Mouse (Mus musculus) CD4-positive naive resting alpha-beta T cell, adult 76 days (primary cell): Measurements from ENCODE around the gene Zfp324. TPM values are rescaled to one million over a fixed set of nuclear protein-coding genes. Genes with fewer than 3 reads are reported as not detected.

Experiments
- total RNA-seq: library from RNA; stranded (reverse); gene quantifications from one replicate; pipeline ENCODE4 v1.2.4, GENCODE M21; 2023

Gene Zfp324
- 1.5 TPM for total RNA-seq

GRCm38 (mm10) chr7:12965678-12966091 lies at the start of gene Zfp324:
Zfp324 (plus strand) TSS chr7:12965838.

GRCm38 (mm10) chr7:12921705-12922465 lies 43.8 kb upstream of the Zfp324 start, which contains the start of gene Rps5:
Rps5 (plus strand) TSS chr7:12922290.

GRCm38 (mm10) chr7:12927191-12927680 lies 38.4 kb upstream of the Zfp324 start, which contains the start of gene Rnf225:
Rnf225 (plus strand) TSS chr7:12927416.

GRCm38 (mm10) chr7:12977682-12978389 lies 12.2 kb downstream of the Zfp324 start, which contains the start of gene Zfp446:
Zfp446 (plus strand) TSS chr7:12977848.

GRCm38 (mm10) chr7:12998053-12998452 lies 32.4 kb downstream of the Zfp324 start, which contains the start of gene Slc27a5:
Slc27a5 (minus strand) TSS chr7:12998192.

GRCm38 (mm10) chr7:12998851-12999250 lies 33.2 kb downstream of the Zfp324 start, which contains the start of gene Trim28:
Trim28 (plus strand) TSS chr7:12999114.

GRCm38 (mm10) chr7:13010005-13010908 lies 44.6 kb downstream of the Zfp324 start, which contains the start of gene Zbtb45:
Zbtb45 (minus strand) TSS chr7:13010034.

Other genes with a start within 250 kb of the Zfp324 start
- gene Vmn2r56, start 230.8 kb upstream of the Zfp324 start, total RNA-seq: not detected
- 16.5 TPM for gene Zscan18, start 162.2 kb upstream of the Zfp324 start, total RNA-seq
- 9.0 TPM for gene Zfp329, start 147.0 kb upstream of the Zfp324 start, total RNA-seq
- 112 TPM for gene Zfp110, start 131.1 kb upstream of the Zfp324 start, total RNA-seq
- 0.82 TPM for gene Zfp128, start 84.7 kb upstream of the Zfp324 start, total RNA-seq
- gene Zscan22, start 68.0 kb upstream of the Zfp324 start, total RNA-seq: 8.8 TPM
- gene Rps5, start 43.5 kb upstream of the Zfp324 start, total RNA-seq: 2,676 TPM
- gene Rnf225, start 38.4 kb upstream of the Zfp324 start, total RNA-seq: 1.3 TPM
- 7.4 TPM for gene Zfp446, start 12.0 kb downstream of the Zfp324 start, total RNA-seq
- 0.35 TPM for gene Slc27a5, start 32.4 kb downstream of the Zfp324 start, total RNA-seq
- 362 TPM for gene Trim28, start 33.3 kb downstream of the Zfp324 start, total RNA-seq
- gene Zbtb45, start 44.2 kb downstream of the Zfp324 start, total RNA-seq: 11.5 TPM
- gene Chmp2a, start 69.0 kb downstream of the Zfp324 start, total RNA-seq: 90.7 TPM
- 77.5 TPM for gene Ube2m, start 72.4 kb downstream of the Zfp324 start, total RNA-seq
- gene Mzf1, start 88.9 kb downstream of the Zfp324 start, total RNA-seq: 0.64 TPM
- gene Vmn1r85, start 129.3 kb downstream of the Zfp324 start, total RNA-seq: not detected
- gene Vmn1r86, start 154.1 kb downstream of the Zfp324 start, total RNA-seq: not detected
- gene Vmn1r87, start 174.3 kb downstream of the Zfp324 start, total RNA-seq: not detected
- gene Vmn1r88, start 193.7 kb downstream of the Zfp324 start, total RNA-seq: 0.09 TPM
- gene Vmn1r89, start 247.2 kb downstream of the Zfp324 start, total RNA-seq: not detected